In genomic region chr9:20409319-20409718, GRCm38 (mm10) we compare ENCODE assay signal across 26 mouse cellular contexts.
"Had no signal": no experiment of that assay in that cellular context is flagged by ENCODE, and none has a peak within 500 bp of the region (broad histone marks: within the 10 kb centered on the region; RNA-seq: fewer than 3 reads in every experiment).

No protein-coding gene starts in this region.

- H3K9me3 ChIP-seq: embryonic facial prominence, embryonic 10.5 days; embryonic facial prominence, embryonic 12.5 days; embryonic facial prominence, embryonic 13.5 days; embryonic facial prominence, embryonic 15.5 days; forebrain, embryonic 12.5 days; forebrain, embryonic 13.5 days; forebrain, embryonic 15.5 days had no signal

- H3K36me3 ChIP-seq: embryonic facial prominence, embryonic 10.5 days; embryonic facial prominence, embryonic 12.5 days; embryonic facial prominence, embryonic 13.5 days; embryonic facial prominence, embryonic 15.5 days; forebrain, embryonic 10.5 days; forebrain, embryonic 12.5 days; forebrain, embryonic 15.5 days had no signal

- H3K27ac ChIP-seq: embryonic facial prominence, embryonic 10.5 days; embryonic facial prominence, embryonic 12.5 days; embryonic facial prominence, embryonic 13.5 days; embryonic facial prominence, embryonic 15.5 days; forebrain, embryonic 10.5 days; forebrain, embryonic 12.5 days; forebrain, embryonic 13.5 days; forebrain, embryonic 15.5 days; gastrocnemius, adult 2 months had no signal

- H3K27me3 ChIP-seq: embryonic facial prominence, embryonic 12.5 days; embryonic facial prominence, embryonic 13.5 days; embryonic facial prominence, embryonic 15.5 days; forebrain, embryonic 12.5 days; forebrain, embryonic 13.5 days; forebrain, embryonic 15.5 days had no signal

- ATAC-seq: forebrain, embryonic 13.5 days; forebrain, embryonic 14.5 days; forebrain, embryonic 15.5 days; forebrain, embryonic 16.5 days; forebrain, postnatal 0 days had no signal

- H3K9ac ChIP-seq: embryonic facial prominence, embryonic 12.5 days; embryonic facial prominence, embryonic 13.5 days; embryonic facial prominence, embryonic 15.5 days; forebrain, embryonic 12.5 days; forebrain, embryonic 13.5 days; forebrain, embryonic 15.5 days; forebrain, postnatal 0 days had no signal

- H3K4me1 ChIP-seq: embryonic facial prominence, embryonic 10.5 days; embryonic facial prominence, embryonic 12.5 days; embryonic facial prominence, embryonic 13.5 days; embryonic facial prominence, embryonic 15.5 days; forebrain, embryonic 10.5 days; forebrain, embryonic 12.5 days; forebrain, embryonic 13.5 days; forebrain, embryonic 15.5 days had no signal

- H3K4me3 ChIP-seq: embryonic facial prominence, embryonic 10.5 days; embryonic facial prominence, embryonic 12.5 days; embryonic facial prominence, embryonic 13.5 days; embryonic facial prominence, embryonic 15.5 days; erythroblast, embryonic 14.5 days; forebrain, embryonic 10.5 days; forebrain, embryonic 12.5 days; forebrain, embryonic 13.5 days; forebrain, embryonic 15.5 days; gastrocnemius, adult 2 months had no signal

- DNase-seq: cerebellum, adult 9-10 months; cerebellum, adult 9-11 months; cerebellum, postnatal 10 days; cerebellum, postnatal 14 days; cerebellum, postnatal 25 days; cerebellum, postnatal 36 days; embryo, embryonic 11 days; forebrain, postnatal 0 days; gastrocnemius, adult 2 months; gastrocnemius, postnatal 10 days; gastrocnemius, postnatal 14 days; gastrocnemius, postnatal 25 days; gastrocnemius, postnatal 36 days; heart, adult 11 months; heart, adult 18-20 months had no signal
